Mouse (Mus musculus): ENCODE results near the gene Gm49393.

DNA sequence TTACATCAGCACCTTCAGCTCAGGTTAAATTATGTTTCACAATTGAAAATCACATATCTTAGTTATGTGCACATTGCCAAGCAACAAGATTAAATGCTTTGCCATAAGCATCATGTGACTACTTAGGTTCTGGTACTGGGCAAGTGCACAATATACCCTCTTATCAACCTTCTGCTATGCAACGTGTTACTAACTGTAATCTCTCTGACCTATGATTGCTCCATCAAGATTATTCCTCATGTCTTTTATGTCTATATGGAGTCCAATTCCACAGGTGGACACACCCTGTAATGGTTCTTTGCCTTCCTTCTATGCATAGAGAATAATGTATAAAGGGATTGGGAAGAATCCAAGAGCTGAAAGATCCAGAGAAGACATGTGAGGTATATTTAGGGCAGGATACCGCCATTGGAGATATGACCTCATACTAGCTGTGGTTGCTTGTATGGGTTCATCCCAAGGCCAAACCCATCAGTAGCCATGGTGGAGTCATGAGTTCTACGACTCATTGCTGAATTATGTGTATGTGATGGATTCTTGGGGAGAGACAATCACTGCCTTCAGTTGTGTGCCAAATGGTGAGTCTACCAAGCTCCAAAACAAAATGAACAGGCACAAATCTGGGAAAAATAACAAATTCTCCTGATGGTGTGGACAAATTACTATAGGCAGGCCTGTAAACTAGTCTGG lies 114.8 kb downstream of the Gm49393 start:
- TF ChIP-seq CTCF (IDR thresholded peaks at IDR 0.05; ENCODE audit: extremely low read depth, insufficient read depth, insufficient read length, insufficient replicate concordance) (no peak), POLR2A (IDR thresholded peaks at IDR 0.05; ENCODE audit: low read depth, low read length) (no peak)

All from spleen, adult 2 months (tissue).